Mouse (Mus musculus) testis, adult 2 months (tissue): ENCODE results near the gene Clmn. TPM values are rescaled to one million over a fixed set of nuclear protein-coding genes. Genes with fewer than 3 reads are reported as not detected.
"Not testable (repeated sequence)": the region's sequence is repeated elsewhere in the genome, so short reads cannot be mapped to it uniquely, and the experiment has no call there.

Experiments
- H3K27ac ChIP-seq: fragments of 200-500 bp; 2 replicates; pipeline ENCODE4 v1.5.1; 2012; ENCODE audit warnings: low read depth, low read length; ENCODE audit not compliant: control insufficient read depth, insufficient read depth
- H3K27me3 ChIP-seq: fragments of 200-500 bp; 2 replicates; pipeline ENCODE4 v1.6.1; 2012; ENCODE audit warnings: mild to moderate bottlenecking, low read length, moderate library complexity; ENCODE audit not compliant: control insufficient read depth, insufficient read depth
- H3K36me3 ChIP-seq: fragments of 200-500 bp; 2 replicates; pipeline ENCODE4 v1.6.1; 2012; ENCODE audit warnings: mild to moderate bottlenecking, low read length; ENCODE audit not compliant: control insufficient read depth, insufficient read depth
- H3K4me1 ChIP-seq: fragments of 200-500 bp; 2 replicates; pipeline ENCODE4 v1.6.1; 2012; ENCODE audit warnings: low read length; ENCODE audit not compliant: control insufficient read depth, insufficient read depth
- H3K4me3 ChIP-seq: fragments of 200-500 bp; 2 replicates; pipeline ENCODE4 v1.5.1; 2012; ENCODE audit warnings: low read depth, mild to moderate bottlenecking, low read length, moderate library complexity, mixed read lengths; ENCODE audit not compliant: control insufficient read depth
- CTCF ChIP-seq: fragments of 200-500 bp; IDR thresholded peaks from 2 replicates; pipeline ENCODE4 v1.5.1; 2012; ENCODE audit warnings: low read depth, mild to moderate bottlenecking, inconsistent platforms, low read length, moderate library complexity; ENCODE audit not compliant: control insufficient read depth, insufficient read depth, insufficient replicate concordance
- POLR2A ChIP-seq: fragments of 200-500 bp; IDR thresholded peaks from 2 replicates; pipeline ENCODE4 v1.6.1; 2012; ENCODE audit warnings: low read depth, mild to moderate bottlenecking, inconsistent platforms, low read length, moderate library complexity; ENCODE audit not compliant: control insufficient read depth
- polyA plus RNA-seq: library from polyadenylated mRNA; depleted of rRNA; stranded (reverse); fragments of >200 nt; gene quantifications from 2 replicates; pipeline ENCODE4 v1.2.3, GENCODE M21; 2012

The Clmn gene
- polyA plus RNA-seq, 1 experiment, result 119 TPM

GRCm38 (mm10) chr12:104738931-104739330 is 125.9 kb downstream of the Clmn start:
- H3K4me1 ChIP-seq, result no peaks in the 10 kb centered on the region
- no peak overlapping the region for H3K27ac ChIP-seq
- TF ChIP-seq POLR2A (no peak), CTCF (no peak)
- H3K27me3 ChIP-seq, result no peaks in the 10 kb centered on the region
- H3K4me3 ChIP-seq, result no peak overlapping the region
- no peaks in the 10 kb centered on the region for H3K36me3 ChIP-seq

GRCm38 (mm10) chr12:104738446-104738845 is 126.4 kb downstream of the Clmn start:
- Histone ChIP-seq H3K27ac (no peak overlapping the region), H3K27me3 (no peaks in the 10 kb centered on the region), H3K4me3 (no peak overlapping the region), H3K4me1 (no peaks in the 10 kb centered on the region), H3K36me3 (no peaks in the 10 kb centered on the region)
- TF ChIP-seq POLR2A (no peak), CTCF (no peak)

- H3K4me1 ChIP-seq, result no peaks in the 10 kb centered on the region
- H3K27me3 ChIP-seq, result no peaks in the 10 kb centered on the region
- H3K36me3 ChIP-seq, result no peaks in the 10 kb centered on the region
- TF ChIP-seq POLR2A, result no peak
- no peak for TF ChIP-seq CTCF
- no peak overlapping the region for H3K4me3 ChIP-seq
- no peak overlapping the region for H3K27ac ChIP-seq
Observed at GRCm38 (mm10) chr12:104737666-104738065, 127.2 kb downstream of the Clmn start.

- H3K27ac ChIP-seq, result no peak overlapping the region
- H3K27me3 ChIP-seq, result no peaks in the 10 kb centered on the region
- no peak overlapping the region for H3K4me3 ChIP-seq
- TF ChIP-seq CTCF (no peak), POLR2A (no peak)
- H3K4me1 ChIP-seq, result no peaks in the 10 kb centered on the region
- no peaks in the 10 kb centered on the region for H3K36me3 ChIP-seq
Observed at GRCm38 (mm10) chr12:104735993-104736395, 128.9 kb downstream of the Clmn start.

GRCm38 (mm10) chr12:104733165-104733564 is 131.7 kb downstream of the Clmn start:
- H3K4me3 ChIP-seq, result no peak overlapping the region
- H3K4me1 ChIP-seq, result no peaks in the 10 kb centered on the region
- TF ChIP-seq POLR2A (no peak), CTCF (no peak)
- no peaks in the 10 kb centered on the region for H3K36me3 ChIP-seq
- no peak overlapping the region for H3K27ac ChIP-seq
- no peaks in the 10 kb centered on the region for H3K27me3 ChIP-seq

- Histone ChIP-seq H3K27me3 (no peaks in the 10 kb centered on the region), H3K36me3 (no peaks in the 10 kb centered on the region), H3K27ac (no peak overlapping the region), H3K4me1 (no peaks in the 10 kb centered on the region), H3K4me3 (no peak overlapping the region)
- no peak for TF ChIP-seq POLR2A
- TF ChIP-seq CTCF, result no peak
Observed at GRCm38 (mm10) chr12:104731782-104732181, 133.1 kb downstream of the Clmn start.

DNA sequence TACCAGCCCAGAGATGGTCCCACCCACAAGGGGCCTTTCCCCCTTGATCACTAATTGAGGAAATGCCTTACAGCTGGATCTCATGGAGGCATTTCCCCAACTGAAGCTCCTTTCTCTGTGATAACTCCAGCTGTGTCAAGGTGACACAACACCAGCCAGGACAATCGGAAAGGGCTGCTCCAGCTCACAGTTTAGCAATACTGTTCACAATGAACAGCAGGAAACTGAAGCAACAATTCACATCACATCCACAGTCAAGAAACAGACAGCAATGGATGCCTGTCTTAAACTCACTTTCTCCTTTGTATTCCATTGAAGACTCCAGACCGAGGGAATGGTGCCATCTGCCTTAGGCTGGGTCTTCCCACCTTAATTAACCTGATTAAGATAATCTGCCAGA is 138.4 kb downstream of the Clmn start:
- not testable (repeated sequence) for H3K36me3 ChIP-seq, H3K27ac ChIP-seq, H3K4me3 ChIP-seq, H3K27me3 ChIP-seq, H3K4me1 ChIP-seq

- H3K27ac ChIP-seq, result no peak overlapping the region
- TF ChIP-seq POLR2A (no peak), CTCF (no peak)
- H3K36me3 ChIP-seq, result no peaks in the 10 kb centered on the region
- no peaks in the 10 kb centered on the region for H3K4me1 ChIP-seq
- H3K27me3 ChIP-seq, result no peaks in the 10 kb centered on the region
- H3K4me3 ChIP-seq, result no peak overlapping the region
Observed at GRCm38 (mm10) chr12:104722056-104722455, 142.8 kb downstream of the Clmn start.

DNA sequence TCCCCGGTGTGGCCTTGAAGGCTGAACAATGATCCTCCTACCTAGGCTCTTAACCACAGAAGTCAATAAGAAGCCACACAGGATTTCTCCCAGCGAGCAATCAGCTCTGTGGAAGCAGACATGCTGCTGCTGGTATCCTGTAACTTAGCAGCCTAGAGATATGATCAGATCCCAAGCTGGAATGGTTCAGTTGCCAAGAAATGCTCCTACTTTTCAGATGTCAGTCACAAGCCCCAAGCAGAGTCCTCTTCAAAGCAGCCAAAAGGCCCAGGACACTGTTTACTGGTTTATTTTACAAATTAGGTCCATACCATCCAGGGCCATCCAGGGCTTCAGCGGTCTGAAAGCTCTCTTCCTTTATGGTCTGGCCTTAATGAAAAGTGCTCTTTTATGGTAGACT is 143.9 kb downstream of the Clmn start:
- Histone ChIP-seq H3K4me1 (no peaks in the 10 kb centered on the region), H3K4me3 (no peak overlapping the region), H3K27me3 (no peaks in the 10 kb centered on the region), H3K27ac (no peak overlapping the region), H3K36me3 (no peaks in the 10 kb centered on the region)
- TF ChIP-seq CTCF (no peak), POLR2A (no peak)
